Mouse (Mus musculus) urinary bladder, postnatal 25 days (tissue): ENCODE measurements around the gene Vps13a.
"Not testable (repeated sequence)": the region's sequence is repeated elsewhere in the genome, so short reads cannot be mapped to it uniquely, and the experiment has no call there.

Experiments used
- DNase-seq: peaks from one replicate; pipeline ENCODE4 v3.0.0; 2022; ENCODE audit warnings: low spot score

The Vps13a gene

DNA sequence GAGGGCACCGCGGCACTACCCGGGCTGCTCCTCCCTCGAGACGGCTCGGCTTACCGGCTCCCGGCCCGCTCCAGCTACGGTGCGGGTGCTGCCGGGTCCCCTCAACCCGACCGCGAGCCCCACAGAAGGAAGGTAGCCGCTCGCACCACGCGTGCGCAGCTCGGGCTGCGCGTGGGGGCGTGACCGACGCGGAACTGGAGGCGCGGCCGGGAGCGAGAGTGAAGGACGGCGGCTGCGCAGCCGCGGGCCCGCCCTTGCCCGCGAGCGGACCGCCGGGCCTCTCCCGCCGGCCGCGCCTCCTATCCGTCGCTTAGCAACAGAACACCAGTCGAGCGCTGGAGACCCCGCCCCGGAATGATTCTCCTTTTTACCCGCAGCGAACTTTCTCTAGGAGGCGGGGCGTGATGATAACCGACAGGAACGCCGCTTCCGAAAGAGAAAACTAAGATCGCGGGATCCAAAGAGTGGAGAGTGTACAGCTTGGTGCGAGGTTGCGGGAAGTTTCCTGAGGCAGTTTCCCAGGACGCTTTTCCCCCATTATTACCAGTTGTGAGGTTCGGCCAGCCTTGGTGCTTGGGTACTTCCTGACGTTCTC is at the start of gene Vps13a:
Vps13a (minus strand) TSS at position 144 of the 595 bp plus-strand sequence.
- peak; percentile 85 for DNase-seq

DNA sequence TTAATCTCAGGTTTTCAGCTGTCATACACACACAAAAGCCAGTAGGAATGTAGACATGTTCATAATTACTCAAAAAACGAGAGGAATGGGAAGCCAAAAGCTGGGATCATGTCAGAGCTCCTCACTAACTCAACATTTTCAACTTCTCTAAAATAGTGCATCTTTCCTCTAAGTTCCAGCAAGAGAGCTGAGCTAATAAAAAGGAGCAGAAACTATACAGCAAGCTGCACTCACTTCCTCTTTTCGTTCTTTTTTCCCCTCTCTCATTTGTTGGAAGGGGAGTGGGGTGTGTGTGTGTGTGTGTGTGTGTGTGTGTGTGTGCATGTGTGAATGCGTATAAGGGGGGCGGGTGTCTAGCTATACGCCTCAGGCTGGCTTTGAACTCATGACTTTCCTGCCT is 46.9 kb upstream of the Vps13a start:
- no peak for DNase-seq

DNA sequence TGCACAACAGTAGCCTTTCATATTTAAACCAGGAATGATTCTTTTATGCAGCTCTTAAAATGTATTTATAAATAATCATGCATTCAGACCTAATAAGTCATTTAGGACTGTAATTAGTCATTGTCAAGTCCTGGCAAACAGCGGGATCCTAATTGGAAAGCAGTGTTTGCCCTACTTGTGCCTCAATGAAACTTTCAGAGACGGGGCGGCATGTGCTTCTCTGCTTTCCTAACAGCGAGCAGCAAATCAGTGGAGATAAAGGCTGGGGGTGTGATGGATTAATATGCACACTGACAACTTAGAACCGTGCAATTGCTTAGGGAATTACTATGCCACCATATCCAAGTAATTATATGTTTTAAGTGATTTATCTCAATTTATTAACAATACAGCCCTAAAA is 44.5 kb upstream of the Vps13a start:
- DNase-seq = no peak

DNA sequence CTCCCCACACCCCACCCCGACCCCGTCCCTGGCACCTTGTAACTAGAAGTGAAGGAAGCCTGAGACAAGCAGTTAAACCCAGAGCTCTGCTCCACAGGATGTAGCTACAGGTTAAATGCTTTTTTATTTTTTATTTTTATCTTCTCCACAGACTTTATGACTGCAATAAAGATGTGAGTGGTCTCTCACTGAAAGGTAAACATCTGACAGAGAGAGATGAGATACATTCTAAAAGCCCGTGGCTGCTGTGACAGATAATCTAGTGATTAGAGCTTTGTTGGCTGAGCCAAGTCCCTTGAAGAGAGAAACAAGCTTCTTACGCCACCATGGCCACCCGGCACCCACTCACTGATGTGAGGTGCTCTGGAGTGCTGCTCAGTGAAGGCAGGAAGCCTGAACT is 34.1 kb upstream of the Vps13a start:
- DNase-seq = no peak

DNA sequence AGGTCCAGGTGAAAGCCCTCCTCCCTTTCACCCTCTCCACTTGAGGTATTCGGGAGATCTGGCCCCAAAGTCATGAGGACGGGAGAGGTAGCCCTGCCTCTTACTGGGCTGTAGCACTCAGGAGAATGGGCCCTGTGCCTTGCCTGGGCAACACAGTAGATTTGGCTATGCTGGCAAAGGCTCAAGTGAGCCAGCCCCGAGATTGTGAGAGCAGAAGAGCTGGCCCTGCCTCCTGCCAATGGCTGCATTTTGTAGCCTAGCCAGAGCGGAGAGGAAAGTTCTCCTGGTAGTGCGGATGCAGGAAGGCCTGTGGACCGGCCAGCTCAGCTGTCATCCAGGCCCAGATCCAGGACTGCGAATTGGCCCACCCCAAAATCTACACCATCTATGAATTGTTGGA is 32.6 kb upstream of the Vps13a start:
- DNase-seq = no peak

DNA sequence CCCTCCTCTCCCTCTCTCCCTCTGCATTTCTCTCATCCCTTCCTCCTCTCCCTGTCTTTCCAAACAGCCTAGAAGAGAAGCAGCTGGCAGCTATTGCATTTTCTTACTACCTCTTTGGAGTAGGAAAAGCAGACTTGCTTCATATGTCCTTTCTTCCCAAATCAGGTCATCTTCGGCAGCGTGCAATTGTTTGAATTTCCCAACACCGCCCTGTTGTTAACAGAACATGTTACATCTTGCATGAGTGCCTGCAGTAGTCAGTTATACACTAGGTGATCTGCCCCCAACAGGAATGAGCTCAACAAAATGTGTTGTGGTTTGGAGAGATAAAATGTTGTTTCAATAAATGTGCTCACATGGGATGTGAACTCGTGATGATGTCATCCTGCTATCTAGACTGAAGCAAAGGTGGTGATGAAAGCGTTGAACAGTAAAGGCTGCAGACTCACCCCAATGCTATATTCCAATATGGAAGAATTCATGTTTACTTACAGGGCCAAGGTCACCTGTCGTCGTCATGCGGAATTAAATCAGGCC is 31.4 kb upstream of the Vps13a start:
- no peak for DNase-seq

DNA sequence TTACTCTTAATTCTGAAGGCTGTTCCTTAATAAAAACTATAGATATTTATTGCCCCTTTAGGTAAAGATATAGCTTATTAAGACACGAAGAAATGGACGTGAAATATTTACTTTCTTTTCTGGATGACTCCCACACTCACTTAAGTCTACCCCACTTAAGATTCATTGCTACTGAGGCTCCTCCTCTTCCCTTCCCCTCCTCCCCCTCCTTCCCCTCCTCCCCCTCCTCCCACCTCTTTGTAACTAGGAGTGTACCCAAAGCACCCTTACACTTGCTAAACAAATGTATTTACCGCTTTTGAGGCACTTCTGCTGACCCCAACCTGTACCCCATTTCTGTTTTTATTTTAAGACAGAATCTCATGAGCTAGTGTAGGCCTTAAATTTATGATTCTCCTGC is 24.4 kb upstream of the Vps13a start:
- no peak for DNase-seq

DNA sequence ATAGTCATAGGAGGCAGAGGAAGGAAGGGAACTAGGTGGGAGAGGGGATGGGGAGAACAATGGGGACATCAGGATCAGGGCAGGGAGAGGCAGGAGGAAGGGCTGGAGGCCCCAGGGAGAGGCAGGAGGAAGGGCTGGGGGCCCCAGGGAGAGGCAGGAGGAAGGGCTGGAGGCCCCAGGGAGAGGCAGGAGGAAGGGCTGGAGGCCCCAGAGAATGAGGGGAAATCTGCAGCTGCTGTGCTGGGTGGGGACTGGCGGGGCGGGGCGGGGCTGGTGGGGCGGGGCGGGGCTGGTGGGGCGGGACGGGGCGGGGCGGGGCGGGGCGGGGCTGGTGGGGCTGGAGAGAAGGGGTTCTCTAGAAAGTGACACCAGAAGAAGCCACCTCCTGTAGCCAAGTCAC is 23.8 kb upstream of the Vps13a start:
- no peak for DNase-seq

DNA sequence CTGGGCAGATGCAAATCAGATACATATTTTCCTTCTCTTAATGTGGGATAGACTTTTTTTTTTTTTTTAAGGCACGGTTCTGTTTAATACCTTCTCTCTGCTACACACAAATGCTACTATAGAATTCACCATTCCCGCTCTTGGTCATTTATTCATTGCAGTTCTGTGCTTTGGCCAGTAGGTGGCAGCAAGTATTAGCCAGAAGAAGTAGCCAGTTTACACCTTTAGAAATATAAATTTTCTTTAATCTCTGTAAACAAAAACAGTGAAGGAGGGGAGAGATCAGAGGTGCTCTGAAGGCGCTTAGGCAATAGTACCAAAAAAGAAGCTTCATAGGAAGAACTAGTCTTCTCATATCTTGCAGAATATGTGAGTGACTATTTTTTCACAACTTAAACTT is 22.0 kb upstream of the Vps13a start:
- DNase-seq = peak; percentile 40

DNA sequence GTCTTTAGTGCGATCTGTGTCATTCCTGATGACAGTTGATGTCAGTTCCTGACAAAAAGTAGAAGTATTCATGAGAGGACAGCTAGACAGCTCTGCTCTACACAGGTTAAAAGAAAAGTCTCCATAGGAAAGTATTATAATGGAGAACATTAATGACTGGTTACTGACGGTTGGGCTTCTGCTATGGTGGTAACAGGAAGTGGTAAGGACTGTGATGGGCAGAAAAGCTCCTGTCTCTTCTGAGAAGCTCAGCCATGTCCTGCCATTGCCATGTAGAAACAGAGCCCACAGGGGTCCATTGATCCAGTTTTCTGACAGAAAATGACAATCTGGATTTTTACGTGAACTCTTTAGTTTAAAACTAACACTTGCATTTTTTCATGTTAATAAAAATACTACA is 21.4 kb upstream of the Vps13a start:
- DNase-seq = no peak

DNA sequence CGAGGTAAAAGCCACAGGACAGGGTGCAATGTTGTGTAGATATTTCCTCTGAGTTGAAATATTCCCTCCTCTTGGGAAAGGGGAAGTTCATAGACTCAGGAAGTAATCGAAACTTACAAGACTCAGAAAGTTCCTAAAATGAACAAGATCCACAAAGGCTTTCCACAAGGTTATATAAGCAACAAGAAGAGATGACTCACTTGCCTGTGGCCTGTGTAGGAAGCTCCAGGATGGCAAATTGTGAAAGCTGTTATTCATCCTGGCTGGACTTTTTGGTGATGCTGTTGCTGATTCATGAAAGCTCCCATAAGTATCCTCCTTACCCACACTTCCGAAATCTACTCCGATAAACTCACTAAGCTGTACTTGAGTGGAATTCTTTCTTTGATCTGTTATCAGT is 17.2 kb upstream of the Vps13a start:
- DNase-seq = no peak

DNA sequence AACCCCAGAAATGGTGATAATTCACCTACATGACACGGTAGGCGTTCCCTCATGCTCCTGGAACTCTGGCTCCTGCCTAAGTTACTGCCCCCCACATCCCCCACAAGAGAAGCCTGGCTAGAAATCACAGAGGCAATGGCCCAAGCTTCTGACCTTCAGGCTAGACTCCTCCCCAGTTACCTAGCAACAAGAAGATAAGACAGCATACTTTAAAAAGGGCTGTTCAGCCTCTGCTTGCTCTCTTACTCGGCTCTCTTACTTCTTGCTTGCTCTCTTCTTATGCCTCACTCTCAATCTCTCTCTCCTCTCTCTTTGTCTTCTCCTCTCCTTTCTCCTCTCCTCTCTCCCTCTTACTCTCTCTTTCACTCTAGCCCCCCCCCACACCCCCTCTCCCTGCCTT is 13.8 kb upstream of the Vps13a start:
- not testable (repeated sequence) for DNase-seq

DNA sequence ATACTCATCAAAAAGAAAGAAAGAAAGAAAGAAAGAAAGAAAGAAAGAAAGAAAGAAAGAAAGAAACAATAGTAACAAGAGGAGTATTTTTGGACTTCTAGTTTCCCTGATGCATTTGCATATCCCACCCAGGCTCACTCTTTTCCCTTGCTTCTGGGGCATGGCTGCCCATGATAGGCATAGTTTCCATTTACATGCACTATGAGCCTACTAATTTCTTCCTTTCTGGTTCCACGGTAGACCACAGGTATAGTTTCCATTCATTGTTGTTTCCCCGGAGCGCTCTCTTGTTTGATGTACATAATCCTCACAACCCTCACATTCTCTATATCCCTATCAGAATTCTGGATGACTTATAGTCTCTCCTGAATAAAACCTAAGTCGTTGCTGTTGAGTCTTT is 9.2 kb upstream of the Vps13a start:
- DNase-seq = no peak

DNA sequence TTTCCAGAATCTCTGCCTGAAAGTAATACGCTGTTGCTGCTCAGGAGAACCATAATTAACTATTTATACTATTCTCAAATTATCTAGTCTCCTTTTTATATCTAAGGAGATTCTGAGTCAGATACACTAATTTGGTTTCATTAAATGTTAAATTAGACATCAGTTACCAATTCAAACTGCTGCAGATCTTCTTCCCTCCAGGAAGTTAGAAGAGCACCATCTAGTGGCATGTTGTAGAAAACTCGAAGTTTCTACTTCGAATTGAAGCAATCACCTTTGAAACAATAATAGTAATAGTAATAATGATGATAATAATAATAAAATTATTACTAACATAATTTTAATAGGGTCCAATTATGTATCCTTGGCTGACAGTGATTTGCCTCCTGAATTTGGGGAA is 4.1 kb upstream of the Vps13a start:
- no peak for DNase-seq

DNA sequence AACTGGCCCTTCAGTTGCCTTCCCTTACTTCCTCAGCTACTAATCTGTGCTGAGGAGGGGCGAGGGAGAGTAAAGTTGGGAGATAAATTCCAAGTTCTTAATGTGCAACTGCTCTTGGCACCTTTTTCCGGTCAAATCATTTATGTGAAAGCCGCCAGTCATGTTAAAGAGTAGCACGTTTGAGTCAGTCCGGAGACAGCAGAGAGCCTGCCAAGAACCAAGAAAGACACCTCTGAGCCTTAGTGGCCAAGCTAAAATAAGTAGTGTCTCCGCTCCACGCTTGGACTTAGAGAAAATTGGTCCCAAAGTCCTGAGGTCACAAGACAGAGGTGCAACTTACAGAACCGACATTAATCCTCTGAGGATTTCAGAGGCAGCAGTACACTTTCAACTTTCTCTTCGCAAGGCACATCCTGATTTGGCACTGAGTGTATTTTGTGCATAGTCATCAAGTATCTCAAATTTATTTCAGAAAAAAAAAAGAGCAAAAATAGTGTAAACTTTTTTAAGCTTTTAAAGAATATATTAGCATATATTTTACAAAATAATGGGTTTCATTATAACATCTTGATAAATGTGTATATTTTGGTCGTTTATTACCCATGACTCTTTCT is 780 bp upstream of the Vps13a start:
- no peak for DNase-seq

DNA sequence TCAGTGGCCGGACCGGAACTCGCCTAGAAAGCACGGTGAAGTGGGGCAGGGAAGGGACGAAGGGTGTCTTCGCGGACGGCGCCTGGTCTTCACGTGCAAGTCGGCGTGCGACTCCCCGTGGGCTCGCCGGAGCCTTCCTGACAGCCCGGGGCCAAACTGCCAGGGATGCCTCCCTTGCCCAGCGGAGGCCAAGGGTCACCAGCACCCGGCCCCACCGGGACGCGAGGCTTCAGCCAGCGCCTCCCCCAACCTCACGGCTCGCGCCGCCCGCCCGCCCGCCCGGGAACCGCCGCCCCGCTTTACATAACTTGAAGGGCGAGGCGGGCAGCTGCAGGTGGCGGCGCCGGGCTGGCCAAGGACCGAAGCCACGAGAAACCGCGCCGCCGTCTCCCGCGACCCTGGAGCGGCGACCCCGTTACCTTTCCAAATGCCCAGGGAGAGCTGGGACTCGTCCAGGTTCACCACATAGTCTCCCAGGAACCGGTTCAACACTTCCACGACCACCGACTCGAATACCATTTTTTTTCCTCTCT is 416 bp downstream of the Vps13a start:
- DNase-seq = peak; percentile 41

DNA sequence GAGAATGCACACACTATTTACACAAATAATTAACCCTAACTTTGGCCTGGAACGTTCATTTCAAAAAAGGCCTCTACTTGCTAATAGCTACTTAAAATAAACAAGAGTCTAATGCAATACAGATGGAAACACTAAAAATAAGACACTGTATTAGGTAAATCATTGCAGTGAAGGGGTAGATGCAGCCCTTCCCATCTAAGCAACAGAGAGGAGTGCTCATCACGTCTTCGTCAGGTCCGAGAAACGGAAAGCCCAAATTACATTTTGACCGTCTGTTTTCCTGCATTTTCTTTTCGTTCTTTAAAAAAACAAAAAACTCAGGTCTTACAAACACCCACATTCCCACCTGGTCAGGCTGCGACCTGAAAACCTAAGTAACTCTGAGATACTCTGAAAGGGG is 947 bp downstream of the Vps13a start:
- DNase-seq = no peak

DNA sequence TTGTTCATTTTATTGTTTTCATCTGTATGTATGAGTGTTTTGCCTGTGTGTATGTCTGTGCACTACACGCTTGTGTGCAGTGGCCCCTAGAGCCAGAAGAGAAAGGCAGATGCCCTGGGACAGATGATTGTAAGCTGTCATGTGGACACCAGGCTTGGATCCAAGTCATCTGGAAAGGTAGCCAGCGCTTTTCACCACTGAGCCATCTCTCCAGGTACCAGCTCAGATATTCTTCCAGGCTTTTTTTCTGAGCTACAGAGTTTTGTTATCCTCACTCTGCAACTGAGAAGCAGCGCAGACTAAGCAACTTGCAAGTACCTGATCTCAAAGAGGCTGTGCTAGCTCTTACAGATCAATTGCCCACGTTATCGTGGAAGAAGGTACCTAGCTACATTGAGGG is 1.5 kb downstream of the Vps13a start:
- DNase-seq = no peak

DNA sequence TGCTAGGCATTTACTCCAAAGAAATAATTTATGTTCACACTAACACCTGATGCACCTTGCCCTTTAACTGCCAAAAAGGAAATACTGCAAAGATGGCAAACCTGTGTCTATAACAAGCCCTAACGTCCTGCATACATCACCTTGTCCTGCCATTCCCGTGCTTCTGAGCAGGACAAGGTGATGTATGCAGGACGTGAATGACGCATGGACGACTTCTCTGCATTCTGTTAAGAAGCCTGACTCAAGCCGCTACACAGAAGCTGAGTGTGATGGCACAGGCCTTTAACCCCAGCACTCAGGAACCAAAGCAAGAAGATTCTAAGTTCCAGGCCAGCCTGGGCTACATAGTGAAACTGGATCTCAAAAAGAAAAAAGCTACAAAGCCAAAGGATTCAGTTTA is 2.2 kb downstream of the Vps13a start:
- no peak for DNase-seq

DNA sequence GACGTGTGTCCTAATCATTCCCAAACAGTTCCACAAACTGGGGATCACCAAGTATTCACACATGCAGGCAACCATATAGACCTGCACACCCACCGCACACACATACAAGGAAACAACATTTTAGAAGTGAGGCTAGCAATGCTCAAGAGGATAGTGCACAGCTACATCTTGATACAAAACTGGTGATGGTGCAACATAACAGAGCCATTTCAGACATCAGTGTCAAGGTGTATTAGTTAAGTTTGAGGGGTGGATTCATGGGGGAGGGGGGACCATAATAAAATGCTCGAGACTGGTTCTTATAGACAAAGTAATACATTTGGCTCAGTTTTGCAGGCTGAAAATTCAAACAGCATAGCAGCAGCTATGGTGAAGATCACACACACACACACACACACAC is 2.8 kb downstream of the Vps13a start:
- no peak for DNase-seq

DNA sequence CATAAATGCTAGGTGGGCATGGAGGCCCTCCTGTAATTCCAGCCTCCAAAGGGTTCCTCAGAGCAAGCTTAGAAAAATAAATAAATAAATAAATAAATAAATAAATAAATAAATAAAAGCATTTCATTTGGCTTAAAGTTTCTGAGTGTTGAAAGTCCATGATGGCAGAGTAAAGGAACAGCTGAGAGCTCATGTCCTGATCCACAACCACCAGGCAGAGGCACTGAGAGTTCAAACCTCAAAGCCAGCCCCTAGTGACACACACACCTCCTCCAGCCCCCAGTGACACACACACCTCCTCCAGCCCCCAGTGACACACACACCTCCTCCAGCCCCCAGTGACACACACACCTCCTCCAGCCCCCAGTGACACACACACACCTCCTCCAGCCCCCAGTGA is 3.3 kb downstream of the Vps13a start:
- not testable (repeated sequence) for DNase-seq

DNA sequence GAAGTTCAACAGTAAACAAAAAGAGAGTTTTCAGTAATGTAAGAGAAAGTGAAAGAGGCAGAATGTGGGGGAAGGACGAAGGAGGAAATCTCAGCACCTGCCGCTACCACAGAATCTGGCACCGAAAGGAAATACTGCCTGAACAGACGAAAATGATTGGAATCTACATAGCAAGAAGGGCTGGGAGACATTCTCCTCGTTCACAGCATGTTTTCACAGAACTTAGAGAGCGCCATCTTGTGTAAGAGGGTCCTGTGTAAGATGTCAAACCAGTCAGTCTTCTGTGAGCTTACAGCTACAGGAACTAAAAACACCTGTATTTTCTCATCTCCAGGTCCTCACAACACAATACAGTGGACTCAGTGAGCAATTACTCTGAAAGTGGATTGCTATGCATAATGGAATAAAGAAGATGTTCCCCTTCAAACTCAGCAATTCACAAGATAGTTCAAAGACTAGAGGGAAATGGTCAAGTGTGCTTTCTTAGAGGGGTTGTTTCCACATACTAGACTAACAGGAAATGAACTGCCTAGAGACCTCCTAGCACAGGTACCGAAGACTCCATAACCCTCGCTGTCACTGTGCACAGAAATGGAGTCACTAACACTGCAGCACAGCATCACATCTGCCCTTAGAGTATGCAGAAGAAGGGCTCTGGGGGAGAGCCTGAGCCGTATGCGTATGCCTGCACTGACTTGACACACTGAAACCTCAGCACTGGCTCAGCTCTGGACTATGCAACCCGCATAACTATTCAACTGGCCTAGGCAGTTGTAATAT is 7.3 kb downstream of the Vps13a start:
- no peak for DNase-seq

DNA sequence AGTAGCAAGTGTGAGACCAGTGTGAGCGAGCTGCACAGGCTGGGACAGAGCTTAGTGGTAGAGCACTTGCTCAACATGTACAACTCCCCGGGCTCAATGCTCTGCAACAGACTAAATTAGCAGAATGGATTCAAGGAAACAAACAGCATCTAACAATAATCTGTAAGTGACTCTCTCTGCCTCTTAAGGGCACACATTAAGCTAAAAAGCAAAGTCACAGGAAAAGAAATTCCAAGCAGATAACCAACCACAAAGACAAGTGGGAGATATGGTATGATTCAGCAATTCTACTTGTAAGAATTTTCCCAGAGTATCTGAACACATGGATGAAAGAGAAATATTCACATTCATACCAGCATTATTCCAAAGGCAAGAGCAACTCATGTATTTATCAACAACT is 13.3 kb downstream of the Vps13a start:
- no peak for DNase-seq
